Mouse (Mus musculus) olfactory bulb, adult 2 months (tissue): ENCODE measurements around the gene Mrpl33. TPM values are rescaled to one million over a fixed set of nuclear protein-coding genes. Genes with fewer than 3 reads are reported as not detected.
A peak's percentile ranks its signal among the peaks of the same experiment; 100 is the strongest.
"Not testable (repeated sequence)": the region's sequence is repeated elsewhere in the genome, so short reads cannot be mapped to it uniquely, and the experiment has no call there.

Source experiments
- H3K27ac ChIP-seq: fragments of 200-500 bp; 2 replicates; pipeline ENCODE4 v1.5.1; 2012; ENCODE audit warnings: low read depth, low read length; ENCODE audit not compliant: insufficient read depth
- H3K4me1 ChIP-seq: fragments of 200-500 bp; 2 replicates; pipeline ENCODE4 v1.6.1; 2012; ENCODE audit warnings: low read length; ENCODE audit not compliant: control insufficient read depth, insufficient read depth
- H3K4me3 ChIP-seq: fragments of 200-500 bp; 2 replicates; pipeline ENCODE4 v1.5.1; 2012; ENCODE audit warnings: mild to moderate bottlenecking, low read depth, low read length, moderate library complexity; ENCODE audit not compliant: insufficient read depth
- CTCF ChIP-seq: fragments of 200-500 bp; IDR thresholded peaks from 2 replicates; pipeline ENCODE4 v1.5.1; 2012; ENCODE audit warnings: low read depth, mild to moderate bottlenecking, low read length, moderate library complexity; ENCODE audit not compliant: insufficient read depth
- POLR2A ChIP-seq: fragments of 200-500 bp; IDR thresholded peaks from 2 replicates; pipeline ENCODE4 v1.6.1; 2012; ENCODE audit warnings: mild to moderate bottlenecking, low read depth, low read length, moderate library complexity; ENCODE audit not compliant: insufficient read depth
- WGBS: fragments of 180-500 bp; shearing (Covaris S2); methylation state at CpG from one replicate; pipeline ENCODE4 v1.1.7; 2018; 5-methylcytosine and 5-hydroxymethylcytosine counted together
- polyA plus RNA-seq: library from polyadenylated mRNA; stranded (reverse); fragments of >200 nt; gene quantifications from 2 replicates; pipeline ENCODE4 v1.2.4, GENCODE M21; 2012; ENCODE audit warnings: low replicate concordance; ENCODE audit not compliant: missing spikeins, insufficient read depth, insufficient read length

The Mrpl33 gene
- polyA plus RNA-seq, 1 experiment: not detected

GRCm38 (mm10) chr5:31567951-31568657 is 28.6 kb upstream of the Mrpl33 start:
- 74% methylated on average over 5 of the region's 5 CpGs for WGBS
- no peak overlapping the region for H3K4me3 ChIP-seq

GRCm38 (mm10) chr5:31571023-31571608 is 25.6 kb upstream of the Mrpl33 start:
- Histone ChIP-seq H3K4me1 (peaks cover 29% of the 10 kb centered on the region), H3K27ac (peak overlapping the region; percentile 88), H3K4me3 (peak overlapping the region; percentile 3; the same call in 1 of the 2 replicates)
- 5% methylated on average over 20 of the region's 20 CpGs for WGBS
- no peak for TF ChIP-seq CTCF
- no peak for TF ChIP-seq POLR2A

More at GRCm38 (mm10) chr5:31567951-31568657, 28.6 kb upstream of the Mrpl33 start:
- no peak overlapping the region for H3K27ac ChIP-seq
- H3K4me1 ChIP-seq: peaks cover 39% of the 10 kb centered on the region
- TF ChIP-seq POLR2A: no peak
- no peak for TF ChIP-seq CTCF

GRCm38 (mm10) chr5:31573722-31574121 is 23.0 kb upstream of the Mrpl33 start:
- WGBS: 95% methylated on average over 3 of the region's 3 CpGs
- Histone ChIP-seq H3K27ac (no peak overlapping the region), H3K4me1 (peaks cover 41% of the 10 kb centered on the region), H3K4me3 (no peak overlapping the region)
- TF ChIP-seq CTCF (no peak), POLR2A (no peak)

- no peak for TF ChIP-seq POLR2A
- TF ChIP-seq CTCF: no peak
- peaks cover 24% of the 10 kb centered on the region for H3K4me1 ChIP-seq
- peak overlapping the region; percentile 69 for H3K27ac ChIP-seq
- H3K4me3 ChIP-seq: no peak overlapping the region
- WGBS: 15% methylated on average over 7 of the region's 7 CpGs
Measured at GRCm38 (mm10) chr5:31576539-31576975, 20.2 kb upstream of the Mrpl33 start.

GRCm38 (mm10) chr5:31581263-31581662 is 15.5 kb upstream of the Mrpl33 start:
- WGBS: 81% methylated on average over 6 of the region's 6 CpGs
- Histone ChIP-seq H3K4me1 (peaks cover 16% of the 10 kb centered on the region), H3K27ac (no peak overlapping the region), H3K4me3 (no peak overlapping the region)
- TF ChIP-seq CTCF: no peak
- no peak for TF ChIP-seq POLR2A

GRCm38 (mm10) chr5:31581932-31582331 is 14.8 kb upstream of the Mrpl33 start:
- Histone ChIP-seq H3K27ac (no peak overlapping the region), H3K4me3 (no peak overlapping the region), H3K4me1 (peaks cover 12% of the 10 kb centered on the region)
- WGBS: 89% methylated on average over 3 of the region's 3 CpGs
- TF ChIP-seq POLR2A (no peak), CTCF (no peak)

GRCm38 (mm10) chr5:31583261-31583660 is 13.5 kb upstream of the Mrpl33 start:
- Histone ChIP-seq H3K27ac (no peak overlapping the region), H3K4me3 (no peak overlapping the region), H3K4me1 (peaks cover 5% of the 10 kb centered on the region; the same call in 1 of the 2 replicates)
- WGBS: 72% methylated on average over 2 of the region's 2 CpGs
- TF ChIP-seq CTCF (no peak), POLR2A (no peak)

GRCm38 (mm10) chr5:31585526-31585925 is 11.2 kb upstream of the Mrpl33 start:
- no peak overlapping the region for H3K27ac ChIP-seq
- H3K4me1 ChIP-seq: peaks cover 18% of the 10 kb centered on the region
- no peak overlapping the region for H3K4me3 ChIP-seq
- WGBS: 97% methylated on average over 4 of the region's 4 CpGs
- TF ChIP-seq CTCF (no peak), POLR2A (no peak)

GRCm38 (mm10) chr5:31588016-31588415 is 8.7 kb upstream of the Mrpl33 start:
- Histone ChIP-seq H3K4me1 (peaks cover 18% of the 10 kb centered on the region), H3K4me3 (no peak overlapping the region), H3K27ac (no peak overlapping the region)
- 89% methylated on average over 2 of the region's 2 CpGs for WGBS
- TF ChIP-seq CTCF: no peak
- TF ChIP-seq POLR2A: no peak

GRCm38 (mm10) chr5:31588672-31589071 is 8.1 kb upstream of the Mrpl33 start:
- 85% methylated on average over 8 of the region's 8 CpGs for WGBS
- Histone ChIP-seq H3K4me1 (peaks cover 17% of the 10 kb centered on the region), H3K27ac (peak overlapping the region; percentile 27; the same call in 1 of the 2 replicates)
- H3K4me3 ChIP-seq: not testable (repeated sequence)
